Mouse (Mus musculus) lung, embryonic 15.5 days (tissue): ENCODE measurements around the gene 4930451I11Rik. TPM values are rescaled to one million over a fixed set of nuclear protein-coding genes. Genes with fewer than 3 reads are reported as not detected.

Experiments
- ATAC-seq: fragments of 200-750 bp; cut with Nextera tagmentation; 2 replicates; pipeline ENCODE4 v1.8.0; 2017; ENCODE audit warnings: moderate number of reproducible peaks, borderline replicate concordance; ENCODE audit not compliant: low FRiP score, low TSS enrichment; ENCODE audit errors: extremely low read depth
- H3K27ac ChIP-seq: fragments of 300-500 bp; sonication (generic); 2 replicates; pipeline ENCODE4 v1.5.1; 2015; ENCODE audit warnings: moderate library complexity, mild to moderate bottlenecking, inconsistent platforms
- H3K27me3 ChIP-seq: fragments of 300-500 bp; sonication (generic); 2 replicates; pipeline ENCODE4 v1.6.1; 2015; ENCODE audit warnings: inconsistent platforms
- H3K36me3 ChIP-seq: fragments of 300-500 bp; sonication (generic); 2 replicates; pipeline ENCODE4 v1.6.1; 2015; ENCODE audit warnings: inconsistent platforms
- H3K4me1 ChIP-seq: fragments of 300-500 bp; sonication (generic); 2 replicates; pipeline ENCODE4 v1.6.1; 2015; ENCODE audit warnings: inconsistent platforms
- H3K4me2 ChIP-seq: fragments of 300-500 bp; sonication (generic); 2 replicates; pipeline ENCODE4 v1.6.1; 2015; ENCODE audit warnings: inconsistent platforms, mild to moderate bottlenecking, moderate library complexity
- H3K4me3 ChIP-seq: fragments of 300-500 bp; sonication (generic); 2 replicates; pipeline ENCODE4 v1.5.1; 2015; ENCODE audit warnings: mild to moderate bottlenecking, inconsistent platforms
- H3K9ac ChIP-seq: fragments of 300-500 bp; sonication (generic); 2 replicates; pipeline ENCODE4 v1.6.1; 2015; ENCODE audit warnings: inconsistent platforms
- H3K9me3 ChIP-seq: fragments of 300-500 bp; sonication (generic); 2 replicates; pipeline ENCODE4 v1.6.1; 2016; ENCODE audit warnings: inconsistent platforms
- WGBS: fragments of 180-500 bp; shearing (Covaris S2); methylation state at CpG from one replicate; pipeline ENCODE4 v1.1.7; 2015; 5-methylcytosine and 5-hydroxymethylcytosine counted together
- polyA plus RNA-seq: library from polyadenylated mRNA; unstranded; fragments of >200 nt; fragmentation: Nextera tagmentation; extraction: Ambion mirVana; gene quantifications from 2 replicates; pipeline ENCODE4 v1.2.1, GENCODE M21; 2015

Gene 4930451I11Rik
- polyA plus RNA-seq, 1 experiment from 2014 or later: not detected

DNA sequence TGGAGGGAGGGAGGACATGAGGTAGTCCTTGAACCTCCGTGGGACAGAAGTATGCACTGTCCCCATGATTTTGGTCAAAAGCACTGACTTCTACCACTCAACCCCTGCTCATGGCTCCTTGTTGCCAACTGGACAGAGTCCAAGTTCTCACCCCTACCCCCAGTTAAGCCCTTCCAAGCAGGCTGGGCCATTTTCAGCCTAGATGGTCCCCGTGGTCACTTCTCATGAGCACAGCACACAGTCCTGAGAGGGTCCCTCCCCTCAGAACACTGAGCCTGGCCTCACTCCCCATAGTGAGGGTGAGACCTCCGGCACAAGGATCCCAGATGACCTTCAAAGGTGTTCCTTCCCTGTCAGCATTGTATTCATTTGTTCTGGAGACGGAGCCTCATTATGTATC, 42.3 kb downstream of the 4930451I11Rik start:
- no peaks in the 10 kb centered on the region for H3K27me3 ChIP-seq
- no peak overlapping the region for H3K9ac ChIP-seq
- no peak overlapping the region for H3K27ac ChIP-seq
- WGBS: 87% methylated on average over 4 of the region's 4 CpGs
- H3K4me2 ChIP-seq: no peak overlapping the region
- H3K4me1 ChIP-seq: peaks cover 21% of the 10 kb centered on the region
- peaks cover 67% of the 10 kb centered on the region for H3K36me3 ChIP-seq
- no peaks in the 10 kb centered on the region for H3K9me3 ChIP-seq
- no peak overlapping the region for H3K4me3 ChIP-seq
- ATAC-seq: no peak

DNA sequence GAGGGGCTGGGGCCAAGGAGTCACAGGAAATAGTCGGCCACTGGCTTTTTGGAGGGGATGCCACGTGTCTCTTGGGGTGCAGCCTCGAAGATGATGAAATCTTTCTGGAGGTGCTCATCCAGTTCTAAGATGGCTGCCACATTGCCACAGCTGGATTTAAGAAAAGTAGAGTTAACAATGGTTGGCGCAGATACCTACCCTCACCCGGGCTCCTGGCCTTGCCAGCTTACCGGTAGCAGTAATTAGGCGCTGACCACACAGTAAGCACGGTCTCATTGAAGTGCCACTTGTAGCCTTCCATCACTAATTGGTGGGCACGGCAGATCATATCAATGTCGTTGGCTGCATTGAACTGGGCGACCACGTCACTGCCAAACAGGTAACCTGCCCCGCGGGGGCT, 45.3 kb downstream of the 4930451I11Rik start:
- Histone ChIP-seq H3K9ac (no peak overlapping the region), H3K9me3 (no peaks in the 10 kb centered on the region), H3K4me1 (peaks cover 19% of the 10 kb centered on the region), H3K36me3 (peaks cover 68% of the 10 kb centered on the region), H3K27ac (no peak overlapping the region), H3K4me3 (no peak overlapping the region), H3K27me3 (no peaks in the 10 kb centered on the region), H3K4me2 (no peak overlapping the region)
- 85% methylated on average over 14 of the region's 14 CpGs for whole genome bisulfite sequencing
- no peak for ATAC-seq

DNA sequence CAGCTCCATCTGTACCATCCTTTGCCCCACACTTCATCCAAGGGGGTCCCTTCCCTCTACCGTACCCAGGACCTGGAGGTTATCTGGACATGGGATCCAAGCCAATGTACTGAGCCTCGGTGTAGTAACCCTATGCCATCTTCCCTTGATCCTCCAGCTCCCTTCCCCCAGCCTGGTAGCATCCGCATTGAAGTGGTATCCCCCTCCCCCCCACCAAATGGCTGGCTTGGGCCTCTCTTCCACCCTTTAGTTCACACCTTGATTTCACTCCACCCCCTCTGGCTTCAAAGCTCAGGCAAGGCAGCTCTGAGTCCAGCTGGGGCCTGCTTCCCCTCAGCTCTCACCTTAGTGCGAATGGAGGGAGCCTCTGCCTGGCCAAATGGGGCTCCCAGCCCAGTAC, 46.4 kb downstream of the 4930451I11Rik start:
- H3K9me3 ChIP-seq: no peaks in the 10 kb centered on the region
- 54% methylated on average over 4 of the region's 4 CpGs for WGBS
- no peaks in the 10 kb centered on the region for H3K27me3 ChIP-seq
- H3K36me3 ChIP-seq: peaks cover 65% of the 10 kb centered on the region
- no peak overlapping the region for H3K4me3 ChIP-seq
- peaks cover 17% of the 10 kb centered on the region for H3K4me1 ChIP-seq
- no peak overlapping the region for H3K9ac ChIP-seq
- H3K4me2 ChIP-seq: no peak overlapping the region
- no peak for ATAC-seq
- no peak overlapping the region for H3K27ac ChIP-seq

DNA sequence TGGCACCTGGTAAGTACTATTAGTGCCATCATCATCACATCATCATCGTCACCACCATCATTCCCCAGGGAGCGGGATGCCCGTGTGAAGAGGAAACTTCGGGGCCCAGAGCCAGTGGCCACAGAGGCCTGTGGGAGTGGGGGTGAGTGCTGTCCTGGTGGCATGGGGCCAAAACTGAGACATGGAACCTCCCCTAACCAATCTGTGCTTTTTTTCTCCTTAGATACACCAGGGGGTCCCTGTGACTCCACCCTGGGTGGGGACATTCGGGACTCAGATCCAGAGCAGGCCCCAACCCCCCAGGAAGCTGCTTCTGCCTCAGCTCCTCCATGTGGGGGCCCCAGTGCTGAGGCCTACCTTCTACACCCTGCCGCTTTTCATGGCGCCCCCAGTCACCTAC, 47.0 kb downstream of the 4930451I11Rik start:
- H3K36me3 ChIP-seq: peaks cover 60% of the 10 kb centered on the region

DNA sequence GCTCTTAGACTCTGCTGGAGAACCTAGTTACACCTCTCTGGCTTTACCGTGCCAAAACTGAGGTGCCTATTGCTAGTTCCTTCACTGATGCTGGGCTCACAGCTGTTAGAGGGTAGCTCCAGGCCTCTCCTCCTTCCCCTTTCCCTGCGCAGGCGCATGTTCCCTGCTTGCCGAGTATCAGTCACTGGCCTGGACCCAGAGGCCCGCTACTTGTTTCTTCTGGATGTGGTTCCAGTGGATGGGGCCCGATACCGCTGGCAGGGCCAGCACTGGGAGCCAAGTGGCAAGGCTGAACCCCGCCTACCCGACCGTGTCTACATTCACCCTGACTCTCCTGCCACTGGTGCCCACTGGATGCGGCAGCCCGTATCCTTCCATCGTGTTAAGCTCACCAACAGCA, 48.7 kb downstream of the 4930451I11Rik start:
- WGBS: 70% methylated on average over 13 of the region's 13 CpGs
- no peak overlapping the region for H3K4me2 ChIP-seq
- no peak for ATAC-seq
- no peaks in the 10 kb centered on the region for H3K9me3 ChIP-seq
- no peaks in the 10 kb centered on the region for H3K27me3 ChIP-seq
- H3K4me1 ChIP-seq: peaks cover 39% of the 10 kb centered on the region
- H3K27ac ChIP-seq: no peak overlapping the region
- H3K4me3 ChIP-seq: no peak overlapping the region
- peaks cover 42% of the 10 kb centered on the region for H3K36me3 ChIP-seq
- no peak overlapping the region for H3K9ac ChIP-seq

More for the DNA sequence above, 47.0 kb downstream of the 4930451I11Rik start:
- no peak overlapping the region for H3K4me2 ChIP-seq
- 74% methylated on average over 7 of the region's 7 CpGs for WGBS
- no peak overlapping the region for H3K27ac ChIP-seq
- peaks cover 22% of the 10 kb centered on the region for H3K4me1 ChIP-seq
- H3K4me3 ChIP-seq: no peak overlapping the region
- H3K9me3 ChIP-seq: no peaks in the 10 kb centered on the region
- H3K27me3 ChIP-seq: no peaks in the 10 kb centered on the region
- H3K9ac ChIP-seq: no peak overlapping the region
- ATAC-seq: no peak

DNA sequence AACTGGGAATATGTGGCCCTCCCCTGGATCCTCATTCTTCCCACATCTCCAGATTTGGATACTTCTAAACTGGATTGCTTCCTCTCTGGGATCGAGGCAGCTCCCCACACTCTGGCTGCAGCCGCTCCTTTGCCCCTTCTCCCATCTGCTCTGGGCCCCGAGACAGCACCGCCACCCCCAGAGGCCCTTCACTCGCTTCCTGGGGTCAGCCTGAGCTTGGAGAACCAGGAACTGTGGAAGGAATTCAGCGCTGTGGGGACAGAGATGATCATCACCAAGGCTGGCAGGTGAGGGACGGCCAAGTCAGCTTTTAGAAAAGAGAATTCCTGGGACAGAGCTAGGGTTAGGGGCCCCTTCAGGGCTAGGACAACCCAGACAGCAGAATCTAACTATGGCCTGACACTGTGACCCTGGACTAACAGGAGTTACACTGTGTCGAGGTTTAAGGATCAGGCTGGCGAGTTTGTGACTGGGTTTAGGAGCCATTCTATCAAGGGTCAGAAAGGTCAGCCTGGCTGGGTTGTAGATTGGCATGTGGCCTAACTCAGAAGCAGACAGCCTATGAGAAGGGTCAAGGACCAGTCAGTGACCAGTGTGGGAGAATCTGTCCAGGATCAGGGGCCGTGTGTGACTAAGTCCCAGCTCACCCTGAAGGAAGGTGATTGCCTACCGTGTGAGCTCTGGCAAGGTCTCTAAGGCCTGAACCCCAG, 49.6 kb downstream of the 4930451I11Rik start:
- H3K9me3 ChIP-seq: no peaks in the 10 kb centered on the region
- peak overlapping the region; percentile 87 for H3K4me2 ChIP-seq
- peak overlapping the region; percentile 40; the same call in 1 of the 2 replicates for H3K4me3 ChIP-seq
- H3K27me3 ChIP-seq: no peaks in the 10 kb centered on the region
- 37% methylated on average over 11 of the region's 11 CpGs for WGBS
- peak overlapping the region; percentile 45; the same call in 1 of the 2 replicates for H3K9ac ChIP-seq
- peaks cover 33% of the 10 kb centered on the region for H3K36me3 ChIP-seq
- ATAC-seq: no peak
- H3K4me1 ChIP-seq: peaks cover 44% of the 10 kb centered on the region
- H3K27ac ChIP-seq: no peak overlapping the region

DNA sequence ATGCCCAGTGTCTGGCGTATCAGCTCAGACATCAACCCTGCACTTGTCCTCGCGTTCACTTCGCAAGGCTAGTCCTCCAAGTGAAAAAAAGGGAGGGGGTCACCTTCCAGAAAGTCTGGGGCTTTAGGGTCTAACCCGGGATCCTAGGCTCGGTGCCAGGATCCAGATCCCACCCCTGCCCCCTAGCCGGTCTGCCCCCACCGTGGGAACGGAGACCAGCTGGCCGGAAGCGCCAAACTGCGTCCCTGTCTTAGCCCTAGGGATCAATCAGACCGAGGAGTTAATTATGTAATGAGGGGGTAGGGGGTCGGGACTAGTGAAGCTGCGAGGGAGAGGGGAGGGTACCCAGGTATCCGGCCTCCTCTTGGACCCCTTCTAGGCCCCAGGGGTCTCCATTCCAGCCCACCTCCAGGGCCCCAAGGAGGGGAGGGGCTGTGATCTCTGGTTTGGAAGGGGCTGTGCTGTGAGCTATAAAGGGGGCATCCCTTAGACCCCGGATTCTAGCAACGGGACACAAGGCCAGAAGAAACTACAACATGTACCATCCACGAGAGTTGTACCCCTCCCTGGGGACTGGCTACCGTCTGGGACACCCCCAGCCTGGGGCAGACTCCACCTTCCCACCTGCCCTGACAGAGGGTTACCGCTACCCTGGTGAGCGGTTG, 50.3 kb downstream of the 4930451I11Rik start, which contains the start of gene Tbx6:
Gene Tbx6 (plus strand): TSS at position 513 of the 665 bp plus-strand sequence.
- Histone ChIP-seq H3K9ac (peak within 1 kb of the TSS; percentile 45), H3K9me3 (no peaks in the 10 kb centered on the region), H3K27me3 (no peaks in the 10 kb centered on the region), H3K4me1 (peaks cover 49% of the 10 kb centered on the region), H3K36me3 (peaks cover 26% of the 10 kb centered on the region), H3K4me2 (peak within 1 kb of the TSS; percentile 87), H3K4me3 (peak within 1 kb of the TSS; percentile 40), H3K27ac (peak within 1 kb of the TSS; percentile 39)
- no peak for ATAC-seq
- WGBS: 6% methylated on average over 21 of the region's 22 CpGs

Other genes with a start within 250 kb of the 4930451I11Rik start
- gene Apobr, start 246.7 kb downstream of the 4930451I11Rik start, polyA plus RNA-seq: 1.1 and 1.5 TPM in 2 replicates
- 27.7 and 27.9 TPM in 2 replicates for gene Cln3, start 245.8 kb downstream of the 4930451I11Rik start, polyA plus RNA-seq
- gene Il27, start 236.7 kb downstream of the 4930451I11Rik start, polyA plus RNA-seq: not detected in 2 replicates
- 23.4 and 30.0 TPM in 2 replicates for gene Nupr1, start 200.8 kb downstream of the 4930451I11Rik start, polyA plus RNA-seq
- gene Sgf29, start 182.3 kb downstream of the 4930451I11Rik start, polyA plus RNA-seq: 47.3 and 54.9 TPM in 2 replicates
- gene Sult1a1, start 155.2 kb downstream of the 4930451I11Rik start, polyA plus RNA-seq: 5.9 and 6.8 TPM in 2 replicates
- 105 and 119 TPM in 2 replicates for gene Bola2, start 136.2 kb downstream of the 4930451I11Rik start, polyA plus RNA-seq
- 9.9 and 11.5 TPM in 2 replicates for gene Slx1b, start 135.9 kb downstream of the 4930451I11Rik start, polyA plus RNA-seq
- 36.0 and 58.1 TPM in 2 replicates for gene Coro1a, start 123.9 kb downstream of the 4930451I11Rik start, polyA plus RNA-seq
- 132 and 135 TPM in 2 replicates for gene Mapk3, start 72.0 kb downstream of the 4930451I11Rik start, polyA plus RNA-seq
- 2.5 and 2.8 TPM in 2 replicates for gene Gdpd3, start 65.3 kb downstream of the 4930451I11Rik start, polyA plus RNA-seq
- gene Ypel3, start 54.7 kb downstream of the 4930451I11Rik start, polyA plus RNA-seq: 90.3 and 96.2 TPM in 2 replicates
- 0.26 and 0.51 TPM in 2 replicates for gene Tbx6, start 50.2 kb downstream of the 4930451I11Rik start, polyA plus RNA-seq
- gene Ppp4c, start 39.1 kb downstream of the 4930451I11Rik start, polyA plus RNA-seq: 260 and 262 TPM in 2 replicates
- gene Fam57b, start 34.0 kb downstream of the 4930451I11Rik start, polyA plus RNA-seq: 0.10 and 0.19 TPM in 2 replicates
- 0.81 and 1.1 TPM in 2 replicates for gene Doc2a, start 15.8 kb upstream of the 4930451I11Rik start, polyA plus RNA-seq
- 31.6 and 34.4 TPM in 2 replicates for gene Hirip3, start 30.3 kb upstream of the 4930451I11Rik start, polyA plus RNA-seq
- gene Ino80e, start 30.7 kb upstream of the 4930451I11Rik start, polyA plus RNA-seq: 76.6 and 78.3 TPM in 2 replicates
- gene Taok2, start 53.1 kb upstream of the 4930451I11Rik start, polyA plus RNA-seq: 48.0 and 55.0 TPM in 2 replicates
- 31.6 and 32.9 TPM in 2 replicates for gene Tmem219, start 91.3 kb upstream of the 4930451I11Rik start, polyA plus RNA-seq
- gene Kctd13, start 97.2 kb upstream of the 4930451I11Rik start, polyA plus RNA-seq: 13.6 and 15.0 TPM in 2 replicates
- gene Asphd1, start 117.9 kb upstream of the 4930451I11Rik start, polyA plus RNA-seq: 0.09 TPM in 1 of 2 replicates, not detected in the other
- gene Sez6l2, start 118.9 kb upstream of the 4930451I11Rik start, polyA plus RNA-seq: 0.16 and 0.89 TPM in 2 replicates
- gene Cdipt, start 144.3 kb upstream of the 4930451I11Rik start, polyA plus RNA-seq: 110 and 117 TPM in 2 replicates
- gene Cdiptos, start 144.5 kb upstream of the 4930451I11Rik start, polyA plus RNA-seq: 1.3 and 2.1 TPM in 2 replicates
- 13.0 and 13.9 TPM in 2 replicates for gene Mvp, start 183.0 kb upstream of the 4930451I11Rik start, polyA plus RNA-seq
- not detected in 2 replicates for gene Pagr1b, start 184.8 kb upstream of the 4930451I11Rik start, polyA plus RNA-seq
- gene Pagr1a, start 185.7 kb upstream of the 4930451I11Rik start, polyA plus RNA-seq: 63.5 and 86.1 TPM in 2 replicates
- 23.7 and 46.1 TPM in 2 replicates for gene Gm42742, start 189.5 kb upstream of the 4930451I11Rik start, polyA plus RNA-seq
- gene Prrt2, start 189.6 kb upstream of the 4930451I11Rik start, polyA plus RNA-seq: 3.0 and 3.9 TPM in 2 replicates
- gene Maz, start 195.4 kb upstream of the 4930451I11Rik start, polyA plus RNA-seq: 73.0 and 73.3 TPM in 2 replicates
- 158 and 165 TPM in 2 replicates for gene Kif22, start 210.8 kb upstream of the 4930451I11Rik start, polyA plus RNA-seq